Mouse (Mus musculus) limb, embryonic 11.5 days (tissue): ENCODE results near the gene Dcaf4. TPM values are rescaled to one million over a fixed set of nuclear protein-coding genes. Genes with fewer than 3 reads are reported as not detected.

Experiments used
- ATAC-seq: fragments of 200-750 bp; cut with Nextera tagmentation; 2 replicates; pipeline ENCODE4 v1.8.0; 2017; ENCODE audit warnings: low read depth; ENCODE audit not compliant: insufficient number of reproducible peaks, low FRiP score, low TSS enrichment
- DNase-seq: peaks from one replicate; pipeline ENCODE4 v3.0.0-alpha.2; 2015; ENCODE audit warnings: low spot score
- H3K27ac ChIP-seq: fragments of 300-500 bp; sonication (generic); replicated peaks from 2 replicates; pipeline ENCODE4 v1.5.1; 2014; ENCODE audit warnings: low read depth, mild to moderate bottlenecking, low read length
- H3K27me3 ChIP-seq: fragments of 300-500 bp; sonication (generic); 2 replicates; pipeline ENCODE4 v1.6.1; 2014; ENCODE audit warnings: mild to moderate bottlenecking, low read length, mixed read lengths; ENCODE audit not compliant: control insufficient read depth, insufficient read depth
- H3K36me3 ChIP-seq: fragments of 300-500 bp; sonication (generic); 2 replicates; pipeline ENCODE4 v1.6.1; 2014; ENCODE audit warnings: mild to moderate bottlenecking, low read length, moderate library complexity, mixed read lengths; ENCODE audit not compliant: control insufficient read depth, insufficient read depth
- H3K4me1 ChIP-seq: fragments of 300-500 bp; sonication (generic); 2 replicates; pipeline ENCODE4 v1.6.1; 2014; ENCODE audit warnings: low read length, mixed read lengths; ENCODE audit not compliant: control insufficient read depth, insufficient read depth
- H3K4me2 ChIP-seq: fragments of 300-500 bp; sonication (generic); 2 replicates; pipeline ENCODE4 v1.6.1; 2014; ENCODE audit warnings: low read depth, mild to moderate bottlenecking, moderate library complexity; ENCODE audit not compliant: severe bottlenecking
- H3K4me3 ChIP-seq: fragments of 300-500 bp; sonication (generic); 2 replicates; pipeline ENCODE4 v1.5.1; 2014; ENCODE audit warnings: low read depth, low read length
- H3K9ac ChIP-seq: fragments of 300-500 bp; sonication (generic); 2 replicates; pipeline ENCODE4 v1.6.1; 2014; ENCODE audit warnings: mild to moderate bottlenecking, low read length
- H3K9me3 ChIP-seq: fragments of 300-500 bp; sonication (generic); 2 replicates; pipeline ENCODE4 v1.6.1; 2016; ENCODE audit warnings: low read length; ENCODE audit not compliant: control insufficient read depth
- whole genome bisulfite sequencing: fragments of 180-500 bp; shearing (Covaris S2); extraction: QIAGEN DNeasy Blood & Tissue Kit; methylation state at CpG from one replicate; pipeline ENCODE4 v1.1.7; 2014; 5-methylcytosine and 5-hydroxymethylcytosine counted together
- polyA plus RNA-seq: library from polyadenylated mRNA; unstranded; fragments of >200 nt; fragmentation: Nextera tagmentation; extraction: Ambion mirVana; gene quantifications from 2 replicates; pipeline ENCODE4 v1.2.1, GENCODE M21; 2014

Dcaf4 gene
- polyA plus RNA-seq, 1 experiment from 2014 or later, result 28.1 TPM

GRCm38 (mm10) chr12:83491609-83492008, 28.7 kb upstream of the Dcaf4 start:
- 64% methylated on average over 1 of the region's 1 CpGs for WGBS

GRCm38 (mm10) chr12:83492808-83493207, 27.5 kb upstream of the Dcaf4 start:
- no peak overlapping the region for H3K4me2 ChIP-seq
- 84% methylated on average over 3 of the region's 3 CpGs for WGBS
- no peaks in the 10 kb centered on the region for H3K9me3 ChIP-seq
- no peaks in the 10 kb centered on the region; the same call in 1 of the 2 replicates for H3K36me3 ChIP-seq
- DNase-seq (no peak), ATAC-seq (no peak)
- no peak overlapping the region for H3K9ac ChIP-seq
- H3K27ac ChIP-seq, result no peak overlapping the region
- no peak overlapping the region for H3K4me3 ChIP-seq
- H3K27me3 ChIP-seq, result no peaks in the 10 kb centered on the region
- peaks cover 6% of the 10 kb centered on the region; the same call in 1 of the 2 replicates for H3K4me1 ChIP-seq

More at GRCm38 (mm10) chr12:83491609-83492008, 28.7 kb upstream of the Dcaf4 start:
- Histone ChIP-seq H3K4me1 (peaks cover 6% of the 10 kb centered on the region; the same call in 1 of the 2 replicates), H3K4me3 (no peak overlapping the region), H3K9me3 (no peaks in the 10 kb centered on the region), H3K27ac (no peak overlapping the region), H3K9ac (no peak overlapping the region), H3K36me3 (no peaks in the 10 kb centered on the region; the same call in 1 of the 2 replicates), H3K27me3 (0 out of 2 replicates have a peak, but pooled peaks cover under 1% of the 10 kb centered on the region), H3K4me2 (no peak overlapping the region)
- ATAC-seq (no peak), DNase-seq (no peak)

- no peaks in the 10 kb centered on the region for H3K27me3 ChIP-seq
- 94% methylated on average over 9 of the region's 9 CpGs for WGBS
- H3K9me3 ChIP-seq, result no peaks in the 10 kb centered on the region
- no peak for DNase-seq
- H3K9ac ChIP-seq, result no peak overlapping the region
- no peak overlapping the region for H3K27ac ChIP-seq
- no peak overlapping the region for H3K4me3 ChIP-seq
- H3K4me1 ChIP-seq, result no peaks in the 10 kb centered on the region
- H3K4me2 ChIP-seq, result no peak overlapping the region
- no peak for ATAC-seq
- H3K36me3 ChIP-seq, result no peaks in the 10 kb centered on the region; the same call in 1 of the 2 replicates
Measured at GRCm38 (mm10) chr12:83494196-83494595, 26.1 kb upstream of the Dcaf4 start.

- Histone ChIP-seq H3K4me2 (no peak overlapping the region), H3K36me3 (no peaks in the 10 kb centered on the region; the same call in 1 of the 2 replicates), H3K9ac (no peak overlapping the region), H3K27ac (no peak overlapping the region), H3K4me3 (no peak overlapping the region), H3K27me3 (no peaks in the 10 kb centered on the region), H3K9me3 (no peaks in the 10 kb centered on the region), H3K4me1 (peaks cover 4% of the 10 kb centered on the region)
- DNase-seq (no peak), ATAC-seq (no peak)
- WGBS, result 69% methylated on average over 4 of the region's 4 CpGs
Measured at GRCm38 (mm10) chr12:83495248-83495960, 24.9 kb upstream of the Dcaf4 start.

- no peaks in the 10 kb centered on the region for H3K9me3 ChIP-seq
- H3K36me3 ChIP-seq, result no peaks in the 10 kb centered on the region; the same call in 1 of the 2 replicates
- ATAC-seq (no peak), DNase-seq (no peak)
- no peak overlapping the region for H3K4me3 ChIP-seq
- no peak overlapping the region for H3K27ac ChIP-seq
- no peak overlapping the region for H3K4me2 ChIP-seq
- peaks cover 5% of the 10 kb centered on the region for H3K4me1 ChIP-seq
- no peaks in the 10 kb centered on the region for H3K27me3 ChIP-seq
- no peak overlapping the region for H3K9ac ChIP-seq
- 32% methylated on average over 9 of the region's 9 CpGs for WGBS
Measured at GRCm38 (mm10) chr12:83495961-83496282, 24.3 kb upstream of the Dcaf4 start.

GRCm38 (mm10) chr12:83496336-83496735, 23.9 kb upstream of the Dcaf4 start:
- 58% methylated on average over 4 of the region's 4 CpGs for WGBS
- Histone ChIP-seq H3K4me2 (no peak overlapping the region), H3K9ac (no peak overlapping the region), H3K36me3 (no peaks in the 10 kb centered on the region; the same call in 1 of the 2 replicates), H3K27ac (no peak overlapping the region), H3K27me3 (no peaks in the 10 kb centered on the region), H3K4me3 (no peak overlapping the region), H3K4me1 (peaks cover 5% of the 10 kb centered on the region), H3K9me3 (no peaks in the 10 kb centered on the region)
- no peak for DNase-seq
- no peak for ATAC-seq

- Histone ChIP-seq H3K9me3 (no peaks in the 10 kb centered on the region), H3K27me3 (no peaks in the 10 kb centered on the region), H3K9ac (no peak overlapping the region), H3K4me3 (no peak overlapping the region), H3K27ac (no peak overlapping the region), H3K4me2 (no peak overlapping the region), H3K36me3 (no peaks in the 10 kb centered on the region), H3K4me1 (peaks cover 5% of the 10 kb centered on the region)
- WGBS, result 97% methylated on average over 6 of the region's 6 CpGs
- DNase-seq (no peak), ATAC-seq (no peak)
Measured at GRCm38 (mm10) chr12:83496736-83497135, 23.5 kb upstream of the Dcaf4 start.

GRCm38 (mm10) chr12:83497959-83498358, 22.3 kb upstream of the Dcaf4 start:
- Histone ChIP-seq H3K27ac (no peak overlapping the region), H3K4me2 (no peak overlapping the region), H3K4me3 (no peak overlapping the region), H3K9ac (no peak overlapping the region), H3K27me3 (no peaks in the 10 kb centered on the region), H3K9me3 (no peaks in the 10 kb centered on the region), H3K4me1 (peaks cover 5% of the 10 kb centered on the region), H3K36me3 (no peaks in the 10 kb centered on the region)
- ATAC-seq, result no peak
- 80% methylated on average over 3 of the region's 3 CpGs for WGBS
- no peak for DNase-seq

GRCm38 (mm10) chr12:83499256-83499655, 21.0 kb upstream of the Dcaf4 start:
- H3K4me3 ChIP-seq, result no peak overlapping the region
- 78% methylated on average over 5 of the region's 5 CpGs for WGBS
- H3K9me3 ChIP-seq, result no peaks in the 10 kb centered on the region
- H3K4me2 ChIP-seq, result no peak overlapping the region
- H3K27ac ChIP-seq, result no peak overlapping the region
- H3K9ac ChIP-seq, result no peak overlapping the region
- no peaks in the 10 kb centered on the region for H3K36me3 ChIP-seq
- H3K4me1 ChIP-seq, result peaks cover 5% of the 10 kb centered on the region
- H3K27me3 ChIP-seq, result no peaks in the 10 kb centered on the region
- DNase-seq (no peak), ATAC-seq (no peak)
